Mouse (Mus musculus) neural tube, postnatal 0 days (tissue): ENCODE measurements around the gene Gm10203. TPM values are rescaled to one million over a fixed set of nuclear protein-coding genes. Genes with fewer than 3 reads are reported as not detected.

Experiments used
- polyA plus RNA-seq: library from polyadenylated mRNA; unstranded; fragments of >200 nt; fragmentation: Nextera tagmentation; extraction: Ambion mirVana; gene quantifications from 2 replicates; pipeline ENCODE4 v1.2.1, GENCODE M21; 2015

The Gm10203 gene
- not detected in 2 replicates for polyA plus RNA-seq

GRCm38 (mm10) chr6:149129870-149130269 is at the start of gene Gm10203:
TSS of gene Gm10203 (plus strand) at chr6:149130170.

GRCm38 (mm10) chr6:149101076-149101942 is 28.7 kb upstream of the Gm10203 start, which contains the start of gene Dennd5b:
TSS of gene Dennd5b (minus strand) at chr6:149101680.

GRCm38 (mm10) chr6:149139471-149139870 is 9.5 kb downstream of the Gm10203 start, which contains the start of gene Etfbkmt:
TSS of gene Etfbkmt (plus strand) at chr6:149139849.

Other genes starting within 250 kb of the Gm10203 start
- 6.9 and 7.9 TPM in 2 replicates for gene Caprin2, start 233.9 kb upstream of the Gm10203 start, polyA plus RNA-seq
- 6.6 and 6.8 TPM in 2 replicates for gene Sinhcaf, start 183.7 kb upstream of the Gm10203 start, polyA plus RNA-seq
- 12.3 and 13.3 TPM in 2 replicates for gene Dennd5b, start 28.5 kb upstream of the Gm10203 start, polyA plus RNA-seq
- 5.5 and 5.9 TPM in 2 replicates for gene Etfbkmt, start 9.7 kb downstream of the Gm10203 start, polyA plus RNA-seq
- 78.0 and 81.6 TPM in 2 replicates for gene Amn1, start 58.5 kb downstream of the Gm10203 start, polyA plus RNA-seq
- gene Resf1, start 179.2 kb downstream of the Gm10203 start, polyA plus RNA-seq: 17.0 and 19.7 TPM in 2 replicates